ENCODE assay signal across 9 mouse cellular contexts in genomic region chr3:146009859-146010645, GRCm38 (mm10). TPM values are rescaled to one million over a fixed set of nuclear protein-coding genes. Genes with fewer than 3 reads are reported as not detected.
A peak's percentile ranks its signal among the peaks of the same experiment; 100 is the strongest.
DNase-seq lines count a peak whose midpoint lies in the region; ATAC-seq and TF ChIP-seq lines count a peak whose summit lies in the region.
"Had no signal": no experiment of that assay in that cellular context is flagged by ENCODE, and none has a peak within 500 bp of the region (broad histone marks: within the 10 kb centered on the region; RNA-seq: fewer than 3 reads in every experiment).

No protein-coding gene starts in this region.

- intact Hi-C loops in left cerebral cortex, postnatal 14 days (cut with DNase I), result no loop called here

- H3K4me2 ChIP-seq in forebrain, embryonic 12.5 days, result no peak overlapping the region
- no peak overlapping the region for H3K4me2 ChIP-seq in forebrain, embryonic 16.5 days (ENCODE audit: low read length)
- peak overlapping the region; percentile 35 for H3K4me2 ChIP-seq in embryonic facial prominence, embryonic 13.5 days
- H3K4me2 ChIP-seq in intestine, embryonic 16.5 days (ENCODE audit: low read depth, low read length), result 0 out of 2 replicates have a peak overlapping the region, but pooled peaks have one; percentile 10

- no peak for ATAC-seq in forebrain, embryonic 12.5 days (ENCODE audit: low FRiP score)
- no peak for ATAC-seq in forebrain, embryonic 16.5 days
- ATAC-seq in embryonic facial prominence, embryonic 13.5 days (ENCODE audit: insufficient number of reproducible peaks, insufficient read depth, low FRiP score, low TSS enrichment, low read depth), result peak; percentile 74
- 0 out of 2 replicates have a peak, but pooled peaks have one; percentile 32 for ATAC-seq in intestine, embryonic 16.5 days

- WGBS in forebrain, embryonic 12.5 days, result 74% methylated on average over 18 of the region's 20 CpGs
- WGBS in forebrain, embryonic 16.5 days, result 75% methylated on average over 19 of the region's 20 CpGs
- WGBS in embryonic facial prominence, embryonic 13.5 days, result 26% methylated on average over 19 of the region's 20 CpGs
- WGBS in intestine, embryonic 16.5 days, result 51% methylated on average over 20 of the region's 20 CpGs

- H3K27me3 ChIP-seq in forebrain, embryonic 12.5 days, result no peaks in the 10 kb centered on the region
- H3K27me3 ChIP-seq in forebrain, embryonic 16.5 days (replicated peaks; ENCODE audit: control insufficient read depth, insufficient read depth, low read length), result no peaks in the 10 kb centered on the region
- no peaks in the 10 kb centered on the region for H3K27me3 ChIP-seq in C2C12 (ENCODE audit: control insufficient read depth, insufficient read depth, insufficient read length)
- no peaks in the 10 kb centered on the region for H3K27me3 ChIP-seq in embryonic facial prominence, embryonic 13.5 days
- no peaks in the 10 kb centered on the region for H3K27me3 ChIP-seq in intestine, embryonic 16.5 days (replicated peaks; ENCODE audit: control insufficient read depth, insufficient read depth, low read length)

- H3K4me1 ChIP-seq in forebrain, embryonic 12.5 days, result no peaks in the 10 kb centered on the region; the same call in 1 of the 2 replicates
- no peaks in the 10 kb centered on the region for H3K4me1 ChIP-seq in forebrain, embryonic 16.5 days (replicated peaks; ENCODE audit: control insufficient read depth, insufficient read depth, low read length)
- H3K4me1 ChIP-seq in embryonic facial prominence, embryonic 13.5 days, result peaks cover 9% of the 10 kb centered on the region
- peaks cover 9% of the 10 kb centered on the region; the same call in 1 of the 2 replicates for H3K4me1 ChIP-seq in intestine, embryonic 16.5 days (ENCODE audit: control insufficient read depth, insufficient read depth, low read length)
- H3K4me1 ChIP-seq: megakaryocyte, embryonic 14.5 days had no signal

- H3K36me3 ChIP-seq in forebrain, embryonic 12.5 days (replicated peaks), result peaks cover 6% of the 10 kb centered on the region
- peaks cover 3% of the 10 kb centered on the region; the same call in 1 of the 2 replicates for H3K36me3 ChIP-seq in forebrain, embryonic 16.5 days (ENCODE audit: control insufficient read depth, insufficient read depth)
- peaks cover 5% of the 10 kb centered on the region for H3K36me3 ChIP-seq in C2C12 (ENCODE audit: control insufficient read depth, insufficient read depth)
- peaks cover 29% of the 10 kb centered on the region for H3K36me3 ChIP-seq in embryonic facial prominence, embryonic 13.5 days
- peaks cover 8% of the 10 kb centered on the region for H3K36me3 ChIP-seq in intestine, embryonic 16.5 days (ENCODE audit: control insufficient read depth, insufficient read depth, low read length)

- H3K4me3 ChIP-seq in forebrain, embryonic 12.5 days (replicated peaks), result no peak overlapping the region
- H3K4me3 ChIP-seq in forebrain, embryonic 16.5 days (replicated peaks; ENCODE audit: low read length), result no peak overlapping the region
- H3K4me3 ChIP-seq in C2C12 (ENCODE audit: insufficient read depth, poor library complexity, severe bottlenecking), result no peak overlapping the region
- no peak overlapping the region for H3K4me3 ChIP-seq in embryonic facial prominence, embryonic 13.5 days
- no peak overlapping the region for H3K4me3 ChIP-seq in intestine, embryonic 16.5 days (ENCODE audit: low read length)
- H3K4me3 ChIP-seq: megakaryocyte, embryonic 14.5 days had no signal

- H3K27ac ChIP-seq in forebrain, embryonic 12.5 days, result 0 out of 2 replicates have a peak overlapping the region, but pooled peaks have one; percentile 36
- H3K27ac ChIP-seq in forebrain, embryonic 16.5 days (ENCODE audit: low read length), result no peak overlapping the region
- H3K27ac ChIP-seq in embryonic facial prominence, embryonic 13.5 days, result peak overlapping the region; percentile 84
- H3K27ac ChIP-seq in intestine, embryonic 16.5 days (ENCODE audit: low read length), result peak overlapping the region; percentile 11; the same call in 1 of the 2 replicates

- DNase-seq in left cerebral cortex, postnatal 14 days (ENCODE audit: low spot score in 2 of 2), result no peak
- DNase-seq in spleen, postnatal 36 days (ENCODE audit: low spot score in 2 of 2), result no peak
- DNase-seq in adipocyte (ENCODE audit: low spot score), result no peak

- no peak overlapping the region for H3K9ac ChIP-seq in forebrain, embryonic 12.5 days
- H3K9ac ChIP-seq in forebrain, embryonic 16.5 days (replicated peaks; ENCODE audit: low read depth, low read length), result no peak overlapping the region
- no peak overlapping the region for H3K9ac ChIP-seq in embryonic facial prominence, embryonic 13.5 days
- no peak overlapping the region for H3K9ac ChIP-seq in intestine, embryonic 16.5 days (ENCODE audit: low read depth, low read length)

- H3K79me3 ChIP-seq in C2C12 (ENCODE audit: low read depth), result no peaks in the 10 kb centered on the region

- no peak for TF ChIP-seq CTCF in C2C12 (IDR thresholded peaks at IDR 0.05; ENCODE audit: control insufficient read depth, insufficient read depth, insufficient read length)

- no peaks in the 10 kb centered on the region for H3K9me3 ChIP-seq in forebrain, embryonic 12.5 days
- no peaks in the 10 kb centered on the region for H3K9me3 ChIP-seq in forebrain, embryonic 16.5 days (ENCODE audit: control insufficient read depth, low read length)
- no peaks in the 10 kb centered on the region for H3K9me3 ChIP-seq in embryonic facial prominence, embryonic 13.5 days
- H3K9me3 ChIP-seq in intestine, embryonic 16.5 days (ENCODE audit: control insufficient read depth, low read length), result no peaks in the 10 kb centered on the region

- no peaks in the 10 kb centered on the region for H3K79me2 ChIP-seq in C2C12 (ENCODE audit: control insufficient read depth, insufficient read depth)

- no peak overlapping the region for H3ac ChIP-seq in C2C12 (ENCODE audit: control insufficient read depth, insufficient read length, low read depth)

TF ChIP-seq in C2C12, 6 proteins besides CTCF, POLR2A, EP300 and RAD21:
- TF ChIP-seq FOSL1 (IDR thresholded peaks at IDR 0.05; ENCODE audit: insufficient read depth, low read length, poor library complexity, severe bottlenecking), result no peak
- TF ChIP-seq USF1 (IDR thresholded peaks at IDR 0.05; ENCODE audit: low read depth), result peak; percentile 63
- no peak for TF ChIP-seq MAX (IDR thresholded peaks at IDR 0.05)

RNA-seq across cellular contexts. Expression of gene Syde2, which starts 22.4 kb away (rescaled TPM):
- polyA plus RNA-seq in forebrain, embryonic 12.5 days (2016; fragmentation: Nextera tagmentation; extraction: Ambion mirVana), result 0.97 and 1.5 TPM in 2 replicates
- polyA plus RNA-seq in forebrain, embryonic 16.5 days (2015; fragmentation: Nextera tagmentation; extraction: Ambion mirVana), result 0.61 and 0.82 TPM in 2 replicates
- polyA plus RNA-seq in C2C12 (2012; fragmentation: generic; extraction: Trizol), result 2.6 TPM
- polyA plus RNA-seq in embryonic facial prominence, embryonic 13.5 days (2015; fragmentation: Nextera tagmentation; extraction: Ambion mirVana), result 1.8 and 2.1 TPM in 2 replicates
- polyA plus RNA-seq in intestine, embryonic 16.5 days (2015; fragmentation: Nextera tagmentation; extraction: Ambion mirVana), result 1.2 and 1.4 TPM in 2 replicates
- 1 to 10 TPM; 2.6 to 3.2 TPM for total RNA-seq in left cerebral cortex, postnatal 14 days (2021)

Comparison
In these comparisons a context has a peak if more than half of its experiments do, and no peak if none do; other contexts are left out.
1. ATAC-seq: peak in embryonic facial prominence, embryonic 13.5 days (single experiment) and intestine, embryonic 16.5 days (single experiment); none in forebrain, embryonic 12.5 days (single experiment) and forebrain, embryonic 16.5 days (single experiment).
2. H3K4me2 ChIP-seq: peak in embryonic facial prominence, embryonic 13.5 days (single experiment) and intestine, embryonic 16.5 days (single experiment); none in forebrain, embryonic 12.5 days (single experiment) and forebrain, embryonic 16.5 days (single experiment).